Mouse (Mus musculus) bone marrow macrophage, adult 2 months (primary cell): ENCODE measurements around the gene Ctnnbip1.

Source experiments
- CTCF ChIP-seq: IDR thresholded peaks from 2 replicates; pipeline ENCODE4 v1.5.1; 2012; ENCODE audit warnings: low read depth, mild to moderate bottlenecking, low read length, moderate library complexity
- POLR2A ChIP-seq: IDR thresholded peaks from 2 replicates; pipeline ENCODE4 v1.6.1; 2012; ENCODE audit warnings: mild to moderate bottlenecking, low read depth, low read length, borderline replicate concordance

DNA sequence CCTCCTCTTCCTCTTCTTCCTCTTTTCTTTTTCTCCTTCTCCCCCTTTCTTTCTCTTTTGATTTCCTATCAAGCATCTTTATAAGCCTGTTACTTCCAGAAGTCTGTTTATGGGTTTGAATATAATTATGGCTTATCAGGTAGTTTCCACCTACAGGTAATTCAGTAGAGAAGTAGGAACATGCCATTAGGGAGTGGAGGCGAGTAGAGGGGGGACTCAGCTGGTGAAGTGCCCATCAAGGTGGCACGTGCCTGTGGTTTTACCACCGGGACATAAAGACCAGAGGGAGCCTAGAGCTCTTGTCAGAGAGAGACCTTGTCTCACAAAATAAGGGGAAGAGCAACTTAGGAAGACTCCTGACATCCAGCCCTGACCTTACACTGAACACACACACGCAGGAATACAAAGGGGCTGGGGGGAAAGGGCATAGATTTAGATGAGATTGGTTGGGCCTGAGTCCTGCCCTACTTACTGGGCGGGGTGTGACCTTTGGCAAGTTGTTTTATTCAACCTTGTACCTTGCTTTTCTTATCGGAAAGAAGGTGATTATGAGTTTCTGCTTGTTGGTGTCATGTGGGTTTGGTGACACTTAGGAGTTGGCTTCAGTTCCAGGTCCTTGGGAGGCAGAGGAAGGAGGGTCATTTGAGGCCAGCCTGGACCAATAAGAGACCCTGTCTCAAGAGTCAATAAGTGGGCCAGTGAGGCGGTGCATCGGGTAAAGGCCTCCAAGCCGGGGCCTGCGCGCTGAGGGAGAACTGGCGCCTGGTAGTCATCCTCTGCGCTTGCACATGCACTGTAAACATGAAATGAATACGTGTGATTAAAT is 28.4 kb upstream of the Ctnnbip1 start:
- TF ChIP-seq CTCF = no peak
- no peak for TF ChIP-seq POLR2A
